Mouse (Mus musculus) spleen, embryonic (tissue): Measurements from ENCODE around the gene Mrtfa.

ENCODE experiments used
- CTCF ChIA-PET: fragments of 350-600 bp; sonication (Branson Sonifier 250); formaldehyde crosslinking; loops from one replicate; lab custom pipeline; 2022; lab: Charles Lee

The Mrtfa gene

DNA sequence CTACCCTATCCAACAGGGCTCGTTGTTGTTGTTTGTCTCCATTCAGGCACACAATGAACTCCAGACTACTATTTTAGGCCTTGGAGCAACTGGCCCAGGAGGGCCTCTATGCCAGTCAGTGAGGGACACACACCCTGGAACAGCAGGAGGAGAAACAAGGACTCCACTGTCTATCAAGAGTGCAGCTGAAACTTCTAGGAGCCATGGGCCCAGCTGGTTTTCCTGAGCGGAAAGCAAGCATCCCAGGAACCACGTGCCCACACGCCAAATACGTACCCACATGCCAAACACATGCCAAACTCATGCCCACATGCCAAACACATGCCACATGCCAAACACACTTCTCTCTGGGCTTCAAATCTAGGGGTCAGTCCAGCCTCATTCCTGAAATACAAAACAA, 152.1 kb downstream of the Mrtfa start:
- CTCF ChIA-PET = interaction anchor here (0.6 to 1.0 kb wide), 2 partner anchors 11 to 506 kb away, joined by 3 to 11 read pairs; no protein-coding TSS in a partner anchor

DNA sequence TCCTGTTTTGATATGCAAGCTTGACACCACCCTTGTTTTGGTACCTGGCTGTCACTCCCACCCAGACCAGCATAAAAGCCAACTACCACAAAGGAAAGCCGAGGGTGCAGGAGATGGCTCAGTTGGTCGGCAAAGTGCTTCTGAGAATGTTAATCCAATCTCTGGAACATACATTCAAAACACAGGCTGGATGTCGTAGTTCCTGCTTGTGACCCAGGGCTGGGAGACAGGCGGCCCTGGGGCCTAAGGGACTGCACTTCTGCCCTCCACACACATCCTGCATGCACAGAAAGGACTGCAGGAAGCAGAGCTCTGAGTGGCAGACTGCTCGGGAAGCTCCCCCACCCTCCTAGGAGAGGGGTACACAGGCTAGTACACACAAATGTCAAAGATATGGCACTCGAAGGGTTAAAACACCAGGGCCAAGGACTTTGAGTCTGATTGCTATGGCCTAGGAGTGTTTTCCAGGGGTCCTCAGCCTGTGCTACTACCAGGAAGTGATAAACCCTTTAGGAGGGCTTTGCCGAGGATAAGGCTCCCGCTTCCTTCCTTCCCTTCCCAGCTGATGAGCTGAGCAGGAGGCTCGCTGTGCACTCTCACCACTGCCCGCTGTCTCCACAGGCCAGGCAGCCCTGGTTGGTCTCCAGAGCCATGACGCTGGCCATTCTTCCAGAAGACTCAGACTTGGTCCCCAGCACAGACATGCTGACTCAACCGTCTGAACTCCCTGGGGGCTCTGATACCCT, 155.0 kb downstream of the Mrtfa start:
- CTCF ChIA-PET = interaction anchor here (0.9 to 1.8 kb wide), 2 partner anchors 10 to 13 kb away, joined by 3 to 8 read pairs; no protein-coding TSS in a partner anchor

DNA sequence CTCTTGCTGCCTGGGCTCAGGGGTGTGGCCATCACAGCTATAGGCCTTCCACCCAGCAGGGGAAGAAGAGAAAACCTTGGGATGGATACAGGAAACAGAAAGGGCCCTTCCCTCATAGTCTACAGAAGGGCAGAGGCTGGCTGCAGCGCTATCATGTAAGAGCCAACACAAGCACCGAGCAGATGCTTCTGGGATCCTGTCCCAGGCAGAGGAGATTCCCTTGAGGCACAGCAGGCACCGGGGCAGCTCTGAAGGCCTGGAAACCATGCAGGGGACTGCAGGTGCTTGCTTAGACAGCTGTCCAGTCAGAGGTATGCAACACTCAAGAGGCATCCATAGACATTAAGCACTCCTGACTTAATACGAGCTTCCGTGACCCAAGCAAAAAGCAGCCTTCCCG, 156.4 kb downstream of the Mrtfa start:
- CTCF ChIA-PET = interaction anchor here (0.7 to 0.9 kb wide), 2 partner anchors 13 to 16 kb away, joined by 3 read pairs; no protein-coding TSS in a partner anchor

- CTCF ChIA-PET = no interaction called here
Observed at GRCm38 (mm10) chr15:81032941-81033629, 157.5 kb downstream of the Mrtfa start.

DNA sequence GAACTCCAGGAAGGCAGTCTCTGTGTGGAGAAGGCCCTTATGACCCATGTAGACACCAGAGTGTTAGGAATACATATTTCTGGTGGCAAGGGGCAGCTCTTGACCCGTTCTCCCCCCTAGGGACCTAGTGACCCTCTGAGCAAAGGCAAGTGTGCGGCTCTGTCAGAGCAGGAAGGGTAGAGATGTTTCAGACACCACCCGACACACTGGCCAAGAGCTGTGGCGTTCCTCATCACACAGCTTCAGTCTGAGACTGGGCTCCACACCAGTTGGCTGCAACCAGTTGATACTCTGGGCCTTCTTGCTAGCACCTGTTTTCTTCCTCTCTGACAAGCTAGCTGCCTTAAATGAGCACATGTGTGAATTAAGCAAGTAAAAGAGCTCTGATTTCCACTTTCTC, 158.9 kb downstream of the Mrtfa start:
- CTCF ChIA-PET = interaction anchor here (0.6 to 1.7 kb wide), 3 partner anchors 16 to 307 kb away, joined by 3 to 16 read pairs (median 4); no protein-coding TSS in a partner anchor

DNA sequence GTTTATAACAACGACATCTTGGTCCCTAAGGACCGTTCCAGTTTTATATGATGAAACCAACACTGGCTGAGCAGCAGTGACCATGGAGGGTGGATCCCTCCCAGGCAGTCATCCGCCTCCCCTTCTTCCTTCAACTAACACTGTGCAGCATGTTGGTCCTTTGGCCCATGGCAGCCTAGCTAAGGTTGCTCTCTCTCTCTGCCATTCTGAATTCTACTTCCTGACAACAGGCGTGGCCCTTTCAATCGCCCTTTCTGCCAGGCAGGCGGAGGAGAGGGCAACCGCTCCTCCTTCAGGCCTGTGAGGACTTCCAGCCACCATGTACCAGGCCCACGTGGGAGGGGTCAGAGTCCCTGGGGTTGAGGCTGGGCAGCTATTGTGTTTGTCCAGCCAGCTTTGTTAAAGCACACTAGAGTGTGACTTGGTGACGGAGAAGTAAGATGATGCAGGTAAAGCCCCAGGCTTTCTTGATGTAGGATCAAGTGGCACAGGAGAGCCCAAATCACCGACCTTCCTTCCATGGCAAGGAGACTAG, 159.6 kb downstream of the Mrtfa start:
- CTCF ChIA-PET = interaction anchor here (0.6 to 1.7 kb wide), 2 partner anchors 17 to 1959 kb away, joined by 4 to 8 read pairs; no protein-coding TSS in a partner anchor

DNA sequence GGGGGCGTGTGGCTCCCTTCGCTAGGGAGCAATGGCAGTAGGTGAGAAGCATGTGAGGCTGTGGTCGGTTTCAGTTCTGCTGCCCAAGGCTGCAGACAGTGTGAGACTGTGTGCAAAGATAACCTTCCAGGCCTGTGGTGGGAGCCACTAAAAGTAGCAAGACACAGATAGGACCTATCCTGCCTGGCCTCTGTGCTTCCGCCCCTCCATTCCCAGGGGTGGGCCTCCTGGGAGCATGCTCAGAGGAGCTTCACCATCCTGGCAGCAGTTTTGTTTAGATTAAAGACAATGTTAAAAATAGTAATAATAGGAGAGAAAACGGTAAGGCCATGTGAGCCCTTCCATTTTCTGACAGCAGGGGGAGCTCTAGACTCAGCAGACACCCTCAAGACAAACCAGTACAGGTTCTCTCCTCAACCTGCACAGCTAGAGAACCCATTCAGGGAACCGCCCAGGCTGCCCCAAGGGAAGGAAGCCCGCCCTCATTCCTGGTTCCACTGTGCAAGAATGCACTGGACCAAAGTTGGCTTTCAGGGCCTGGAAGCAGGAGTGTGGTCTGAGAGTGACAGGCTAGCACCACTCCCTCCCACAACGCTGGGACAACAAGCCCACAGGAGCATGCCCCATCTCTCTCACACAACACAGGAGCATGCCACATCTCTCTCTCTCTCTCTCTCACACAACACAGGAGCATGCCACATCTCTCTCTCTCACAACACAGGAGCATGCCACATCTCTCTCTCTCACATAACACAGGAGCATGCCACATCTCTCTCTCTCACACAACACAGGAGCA, 163.0 kb downstream of the Mrtfa start:
- CTCF ChIA-PET = interaction anchor here (0.7 to 1.5 kb wide), 5 partner anchors 11 to 21 kb away, joined by 3 to 11 read pairs (median 3); no protein-coding TSS in a partner anchor

GRCm38 (mm10) chr15:81026901-81027300, 163.7 kb downstream of the Mrtfa start:
- CTCF ChIA-PET = interaction anchor here (0.8 to 1.5 kb wide), 5 partner anchors 11 to 38 kb away, joined by 3 to 16 read pairs (median 3); no protein-coding TSS in a partner anchor

DNA sequence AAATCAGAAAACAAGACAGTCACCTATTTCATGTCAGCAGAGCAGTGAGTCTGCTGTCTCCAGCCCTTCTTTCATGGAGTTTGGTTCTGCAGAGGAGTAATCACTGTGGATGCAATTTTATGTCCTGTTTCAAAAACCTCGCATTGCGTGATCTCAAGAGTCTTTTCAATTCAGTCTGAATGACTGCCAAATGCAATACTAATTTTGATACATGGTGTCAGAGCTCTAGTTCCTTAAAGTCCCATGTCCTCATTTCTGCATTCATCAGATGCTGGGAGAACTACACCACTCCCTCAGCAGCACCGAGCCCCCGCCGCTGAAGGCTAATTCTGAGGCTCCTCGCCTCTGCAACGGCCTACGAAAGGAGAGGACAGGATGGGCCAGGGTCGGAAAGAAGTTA, 166.7 kb downstream of the Mrtfa start:
- CTCF ChIA-PET = interaction anchor here (0.7 to 1.1 kb wide), 2 partner anchors 23 to 175 kb away, joined by 3 to 6 read pairs; no protein-coding TSS in a partner anchor

- CTCF ChIA-PET = interaction anchor here (1.1 kb wide), 1 partner anchor 13 kb away, joined by 3 read pairs; no protein-coding TSS in a partner anchor
Observed at GRCm38 (mm10) chr15:81022437-81022836, 168.1 kb downstream of the Mrtfa start.

GRCm38 (mm10) chr15:81021377-81021776, 169.2 kb downstream of the Mrtfa start:
- CTCF ChIA-PET = interaction anchor here (0.7 to 1.2 kb wide), 2 partner anchors 13 to 25 kb away, joined by 3 to 4 read pairs; no protein-coding TSS in a partner anchor

- CTCF ChIA-PET = no interaction called here
Observed at GRCm38 (mm10) chr15:81017308-81017707, 173.2 kb downstream of the Mrtfa start.

GRCm38 (mm10) chr15:81016488-81016887, 174.1 kb downstream of the Mrtfa start:
- CTCF ChIA-PET = interaction anchor here (0.5 to 0.6 kb wide), 2 partner anchors 9 to 49 kb away, joined by 3 to 6 read pairs; no protein-coding TSS in a partner anchor

- CTCF ChIA-PET = interaction anchor here (1.3 kb wide), 1 partner anchor 12 kb away, joined by 3 read pairs; no protein-coding TSS in a partner anchor
Observed at GRCm38 (mm10) chr15:81015068-81015744, 175.4 kb downstream of the Mrtfa start.

GRCm38 (mm10) chr15:81013186-81013585, 177.4 kb downstream of the Mrtfa start:
- CTCF ChIA-PET = no interaction called here

GRCm38 (mm10) chr15:81012359-81012758, 178.2 kb downstream of the Mrtfa start:
- CTCF ChIA-PET = interaction anchor here (0.7 kb wide), 1 partner anchor 386 kb away, joined by 7 read pairs; no protein-coding TSS in a partner anchor

- CTCF ChIA-PET = no interaction called here
Observed at GRCm38 (mm10) chr15:81011523-81011922, 179.0 kb downstream of the Mrtfa start.

DNA sequence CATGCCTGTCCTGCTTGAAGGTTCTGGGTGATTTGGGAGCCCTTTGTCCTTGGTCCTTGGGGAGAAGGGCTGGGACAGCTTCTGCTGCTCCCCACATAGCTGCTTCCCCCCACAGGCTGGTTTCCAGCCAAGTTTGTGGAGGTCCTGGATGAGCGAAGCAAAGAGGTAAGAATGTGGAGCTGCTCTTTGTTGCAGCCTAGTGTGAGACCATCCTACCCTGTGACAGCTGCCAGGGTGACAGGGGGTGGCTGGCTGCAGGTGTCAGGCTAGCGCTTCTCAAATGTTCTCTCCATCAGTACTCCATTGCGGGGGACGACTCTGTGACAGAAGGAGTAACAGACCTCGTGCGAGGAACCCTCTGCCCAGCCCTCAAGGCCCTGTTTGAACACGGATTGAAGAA, 180.4 kb downstream of the Mrtfa start:
- CTCF ChIA-PET = interaction anchor here (1.4 kb wide), 1 partner anchor 18 kb away, joined by 3 read pairs; no protein-coding TSS in a partner anchor

- CTCF ChIA-PET = interaction anchor here (0.5 to 1.1 kb wide), 2 partner anchors 30 to 54 kb away, joined by 4 to 6 read pairs; no protein-coding TSS in a partner anchor
Observed at GRCm38 (mm10) chr15:81008689-81009123, 181.9 kb downstream of the Mrtfa start.

DNA sequence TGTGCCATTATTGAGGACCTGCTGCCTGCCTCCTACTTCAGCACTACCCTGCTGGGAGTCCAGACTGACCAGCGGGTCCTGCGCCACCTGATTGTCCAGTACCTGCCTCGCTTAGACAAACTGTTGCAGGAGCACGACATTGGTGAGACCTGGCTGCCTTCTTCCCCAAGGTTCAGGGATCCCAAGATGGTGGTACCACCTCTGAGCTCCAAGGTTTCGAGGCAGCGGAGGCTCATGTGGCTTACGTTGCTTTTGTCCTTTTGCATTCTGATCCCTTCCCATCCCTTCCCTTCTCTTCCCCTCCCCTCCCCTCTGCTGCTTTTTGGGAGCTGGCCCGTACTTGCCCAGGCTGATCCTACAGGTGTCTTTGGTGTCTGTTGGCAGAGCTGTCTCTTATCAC, 182.7 kb downstream of the Mrtfa start:
- CTCF ChIA-PET = no interaction called here
